Comparison of ENCODE assay signal across 14 mouse cellular contexts in genomic region chr8:35233520-35234186, GRCm38 (mm10).
DNase-seq lines count a peak whose midpoint lies in the region; ATAC-seq lines count a peak whose summit lies in the region.
"Had no signal": no experiment of that assay in that cellular context is flagged by ENCODE, and none has a peak within 500 bp of the region (broad histone marks: within the 10 kb centered on the region; RNA-seq: fewer than 3 reads in every experiment).

No protein-coding gene starts in this region.

- 44% methylated on average over 5 of the region's 5 CpGs for WGBS in kidney, embryonic 14.5 days

- no peak overlapping the region for H3K9ac ChIP-seq in kidney, embryonic 14.5 days (ENCODE audit: low read depth, low read length)
- H3K9ac ChIP-seq: heart, embryonic 12.5 days; neural tube, embryonic 13.5 days had no signal

- H3K27me3 ChIP-seq in kidney, embryonic 14.5 days (ENCODE audit: control insufficient read depth, insufficient read depth, low read length): no peaks in the 10 kb centered on the region
- H3K27me3 ChIP-seq: heart, embryonic 12.5 days; neural tube, embryonic 13.5 days had no signal

- no peak overlapping the region for H3K27ac ChIP-seq in kidney, embryonic 14.5 days (ENCODE audit: low read depth, low read length)
- H3K27ac ChIP-seq: neural tube, embryonic 13.5 days had no signal

- H3K4me2 ChIP-seq in kidney, embryonic 14.5 days (replicated peaks; ENCODE audit: low read depth, low read length): no peak overlapping the region
- H3K4me2 ChIP-seq: heart, embryonic 12.5 days; liver, embryonic 11.5 days; neural tube, embryonic 13.5 days had no signal

- no peaks in the 10 kb centered on the region for H3K36me3 ChIP-seq in kidney, embryonic 14.5 days (ENCODE audit: control insufficient read depth, insufficient read depth, low read length)
- H3K36me3 ChIP-seq: heart, embryonic 12.5 days; neural tube, embryonic 13.5 days had no signal

- DNase-seq in kidney, adult 18-20 months: no peak
- peak; percentile 24 to 31 for DNase-seq in right cerebral cortex, adult 2 months (ENCODE audit: low spot score in 2 of 2)
- DNase-seq in right cerebral cortex, postnatal 10 days (ENCODE audit: low spot score in 2 of 2): no peak
- no peak for DNase-seq in urinary bladder, postnatal 4 days (ENCODE audit: low spot score in 2 of 2)
- no peak for DNase-seq in ovary, postnatal 10 days (ENCODE audit: low spot score)
- DNase-seq: cerebellum, adult 8-10 months; lung, postnatal 4 days; thymus, postnatal 14 days had no signal

- H3K4me1 ChIP-seq in kidney, embryonic 14.5 days (ENCODE audit: control insufficient read depth, insufficient read depth, low read length): no peaks in the 10 kb centered on the region

- H3K9me3 ChIP-seq in kidney, embryonic 14.5 days (ENCODE audit: control insufficient read depth, low read length): no peaks in the 10 kb centered on the region
- H3K9me3 ChIP-seq: heart, embryonic 12.5 days; neural tube, embryonic 13.5 days had no signal

- ATAC-seq in kidney, embryonic 14.5 days (ENCODE audit: low FRiP score, low TSS enrichment): 0 out of 2 replicates have a peak, but pooled peaks have one; percentile 35
- 0 out of 2 replicates have a peak, but pooled peaks have one; percentile 31 for ATAC-seq in megakaryocyte progenitor cell, adult 5-6 weeks (replicated peaks; ENCODE audit: poor library complexity)
- ATAC-seq: inflammation-experienced regulatory T-cells, adult 6 months had no signal

- H3K4me3 ChIP-seq in kidney, embryonic 14.5 days (ENCODE audit: low read length): no peak overlapping the region
- H3K4me3 ChIP-seq: heart, embryonic 12.5 days; neural tube, embryonic 13.5 days had no signal

Comparison
In these comparisons a context has a peak if more than half of its experiments do, and no peak if none do; other contexts are left out.
1. DNase-seq: peak in right cerebral cortex, adult 2 months (2 of 2); none in kidney, adult 18-20 months (single experiment), right cerebral cortex, postnatal 10 days (0 of 2), urinary bladder, postnatal 4 days (0 of 2) and ovary, postnatal 10 days (single experiment).